Mouse (Mus musculus): Measurements from ENCODE around the gene Rnd3.

Gene Rnd3

GRCm38 (mm10) chr2:51110271-51110670, 38.6 kb downstream of the Rnd3 start:
- no peak for DNase-seq

DNA sequence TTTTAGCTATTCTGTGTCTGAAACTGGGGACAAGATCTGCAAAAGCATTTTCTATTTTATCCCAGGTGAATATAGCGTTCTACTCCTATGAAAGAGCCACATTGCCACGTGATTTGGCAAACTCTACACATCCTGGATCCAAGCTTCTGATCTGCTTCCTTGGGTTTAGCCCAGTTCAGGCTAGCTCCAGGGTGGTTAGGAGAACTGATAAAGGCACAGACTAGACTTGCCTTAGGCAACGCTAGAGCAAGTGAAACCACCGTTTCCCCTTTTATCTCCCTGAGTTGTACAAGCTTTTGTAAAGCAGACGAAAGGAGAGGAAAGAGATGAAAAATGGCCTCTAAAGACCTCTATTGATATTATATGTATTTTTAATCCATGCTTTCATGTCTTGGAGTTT, 40.3 kb downstream of the Rnd3 start:
- no peak for DNase-seq

DNA sequence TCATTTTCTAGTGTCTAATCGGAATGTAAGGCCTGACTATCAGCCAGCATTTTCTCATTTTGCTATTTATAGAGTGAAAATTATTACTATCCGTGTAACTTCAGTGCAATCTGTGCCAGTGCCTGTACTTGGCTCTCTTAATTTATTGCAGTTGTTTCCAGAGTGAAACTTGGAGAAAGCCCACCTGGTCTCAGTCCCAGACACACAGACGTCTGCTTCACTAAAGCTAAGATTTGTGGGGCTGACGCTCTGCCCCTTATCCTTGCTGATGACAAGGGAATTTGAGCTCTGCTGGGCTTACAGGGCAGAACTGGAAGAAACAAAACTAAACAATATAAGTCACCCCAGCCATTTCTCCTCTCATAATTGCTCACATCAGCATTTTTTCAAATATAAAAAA, 47.7 kb downstream of the Rnd3 start:
- DNase-seq, result no peak

- no peak for DNase-seq
Measured at GRCm38 (mm10) chr2:51099987-51100386, 48.9 kb downstream of the Rnd3 start.

GRCm38 (mm10) chr2:51099240-51099639, 49.7 kb downstream of the Rnd3 start:
- no peak for DNase-seq

DNA sequence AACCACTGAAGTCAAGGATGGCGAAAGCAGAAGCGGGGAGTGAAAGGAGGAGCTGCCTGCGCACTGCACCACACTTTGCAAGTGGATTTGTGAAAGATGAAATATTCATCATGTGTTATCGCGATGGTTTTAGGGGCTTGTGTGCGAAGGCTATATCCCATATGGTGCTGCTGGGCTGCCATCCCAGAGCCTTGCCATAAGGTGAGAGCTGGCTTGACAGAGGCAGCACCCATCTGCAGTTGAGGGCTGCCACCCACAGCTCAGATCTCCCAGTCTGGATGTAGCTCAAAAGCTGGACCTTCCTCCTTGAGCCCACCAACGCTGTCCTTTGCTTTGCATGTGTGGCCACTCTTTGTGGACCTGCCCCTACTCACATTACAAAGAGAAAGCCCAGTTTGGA, 58.2 kb downstream of the Rnd3 start:
- DNase-seq, result no peak

DNA sequence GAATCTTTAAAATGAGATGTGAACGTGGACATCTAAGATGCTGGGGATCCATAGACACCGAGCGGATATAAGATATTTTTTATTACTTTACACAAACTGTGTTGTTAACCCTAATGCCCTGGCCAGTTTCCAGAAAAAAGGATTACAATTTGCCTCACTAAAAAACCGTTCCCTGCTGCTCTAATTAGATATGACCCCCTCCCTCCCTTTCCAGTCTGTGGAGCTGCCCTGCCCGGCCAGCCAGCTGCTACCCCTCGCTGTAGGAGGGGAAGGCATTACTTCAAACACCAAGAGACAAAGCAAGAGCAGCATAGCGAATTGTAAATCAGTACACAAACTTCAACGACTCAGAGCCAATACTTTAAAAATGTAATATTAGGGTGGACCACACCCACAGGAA, 58.9 kb downstream of the Rnd3 start:
- no peak for DNase-seq

GRCm38 (mm10) chr2:51088843-51089573, 59.9 kb downstream of the Rnd3 start:
- no peak for DNase-seq

- no peak for DNase-seq
Measured at GRCm38 (mm10) chr2:51088123-51088453, 60.8 kb downstream of the Rnd3 start.

DNA sequence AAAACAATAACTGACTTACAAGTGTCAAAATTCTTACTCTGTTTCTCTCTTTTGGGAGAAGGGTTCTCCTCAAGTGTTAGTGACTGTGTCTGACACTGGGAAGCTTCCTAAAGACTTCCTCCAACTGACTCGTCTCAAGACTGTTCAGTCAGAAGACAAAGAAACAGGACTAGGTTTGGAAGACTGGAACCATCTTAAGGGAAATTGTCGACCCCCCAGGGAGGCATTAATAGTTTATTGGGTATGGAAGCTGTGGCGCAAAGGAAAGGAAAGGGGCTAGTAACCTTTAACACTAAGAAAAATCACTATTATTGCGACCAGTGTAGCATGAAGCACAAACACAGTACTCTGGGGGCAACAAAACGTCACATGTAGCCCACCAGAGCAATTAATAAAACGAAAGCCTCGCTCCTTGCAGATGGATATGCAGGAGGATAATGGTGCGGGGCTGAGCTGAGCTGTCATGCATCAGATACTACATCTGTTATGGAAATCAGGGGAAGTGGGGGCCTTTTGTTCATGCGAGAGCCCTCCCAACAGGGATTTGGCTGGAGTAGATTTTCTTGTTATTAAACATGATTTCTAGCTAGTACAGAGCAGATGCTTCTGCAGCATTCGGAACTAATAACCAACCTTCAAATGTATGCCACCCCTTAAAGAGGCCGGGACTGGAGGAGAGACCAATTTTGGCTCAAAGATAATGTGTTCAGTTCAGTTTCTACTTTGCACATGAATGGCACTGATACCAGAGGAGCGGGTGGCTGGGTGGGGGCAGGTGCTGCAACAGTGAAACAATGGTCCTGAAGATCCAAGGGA, 61.4 kb downstream of the Rnd3 start:
- DNase-seq, result no peak

GRCm38 (mm10) chr2:51085155-51085554, 63.8 kb downstream of the Rnd3 start:
- no peak for DNase-seq

- DNase-seq, result no peak
Measured at GRCm38 (mm10) chr2:51082714-51083351, 66.1 kb downstream of the Rnd3 start.

Measured in B cell, adult 2 months (primary cell).